In the genomic region with DNA sequence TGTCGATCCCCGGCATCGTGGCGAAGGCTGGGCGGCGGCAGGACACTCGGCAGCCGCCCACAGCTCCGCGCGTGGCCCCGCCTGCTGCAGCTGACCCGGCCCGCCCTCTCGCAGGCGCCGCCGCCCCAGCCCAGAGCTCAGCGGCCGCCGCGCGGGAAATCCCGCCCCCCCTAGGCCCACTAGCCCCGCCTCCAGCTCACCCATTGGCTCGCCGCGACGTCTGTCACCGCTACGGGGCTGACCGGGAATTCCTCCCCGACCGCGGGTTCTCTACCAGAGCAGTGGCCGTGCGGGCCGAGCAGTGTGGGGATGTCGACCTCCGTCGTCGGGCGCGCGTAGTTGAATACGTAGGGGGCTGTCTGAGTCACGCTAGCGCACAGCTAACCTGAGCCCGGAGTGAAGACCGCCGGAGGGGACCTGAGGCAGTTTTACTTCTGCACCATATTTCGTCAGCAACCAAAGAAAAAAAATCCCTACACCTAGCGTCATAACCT, we compare ENCODE assay signal across 7 mouse cellular contexts. TPM values are rescaled to one million over a fixed set of nuclear protein-coding genes. Genes with fewer than 3 reads are reported as not detected.
A peak's percentile ranks its signal among the peaks of the same experiment; 100 is the strongest.
DNase-seq lines count a peak whose midpoint lies in the region; ATAC-seq lines count a peak whose summit lies in the region.

No protein-coding gene starts in this region.

- no peaks in the 10 kb centered on the region for H3K27me3 ChIP-seq in embryonic facial prominence, embryonic 11.5 days (ENCODE audit: control insufficient read depth, insufficient read depth, low read length)
- no peaks in the 10 kb centered on the region for H3K27me3 ChIP-seq in limb, embryonic 11.5 days (ENCODE audit: control insufficient read depth, insufficient read depth, low read length)
- H3K27me3 ChIP-seq in midbrain, embryonic 14.5 days (ENCODE audit: control insufficient read depth, insufficient read depth, low read length), result no peaks in the 10 kb centered on the region

- peak overlapping the region; percentile 92 for H3K9ac ChIP-seq in embryonic facial prominence, embryonic 11.5 days (replicated peaks; ENCODE audit: low read length)
- peak overlapping the region; percentile 86 for H3K9ac ChIP-seq in limb, embryonic 11.5 days (ENCODE audit: low read length)
- H3K9ac ChIP-seq in midbrain, embryonic 14.5 days (replicated peaks; ENCODE audit: low read length), result peak overlapping the region; percentile 95

- peak; percentile 99 for ATAC-seq in embryonic facial prominence, embryonic 11.5 days (replicated peaks; ENCODE audit: insufficient number of reproducible peaks, low FRiP score, low TSS enrichment, low read depth)
- peak; percentile 92 for ATAC-seq in granulocyte monocyte progenitor cell, adult 5-6 weeks (replicated peaks; ENCODE audit: poor library complexity, severe bottlenecking)
- ATAC-seq in limb, embryonic 11.5 days (ENCODE audit: insufficient number of reproducible peaks, low FRiP score, low TSS enrichment, low read depth), result peak; percentile 99
- peak; percentile 98 for ATAC-seq in midbrain, embryonic 14.5 days (ENCODE audit: low FRiP score, low TSS enrichment)

- H3K4me2 ChIP-seq in embryonic facial prominence, embryonic 11.5 days (ENCODE audit: low read depth, low read length), result peak overlapping the region; percentile 57
- peak overlapping the region; percentile 64 for H3K4me2 ChIP-seq in limb, embryonic 11.5 days (ENCODE audit: low read depth, severe bottlenecking)
- peak overlapping the region; percentile 74 for H3K4me2 ChIP-seq in midbrain, embryonic 14.5 days (ENCODE audit: low read length)

- no peaks in the 10 kb centered on the region for H3K4me1 ChIP-seq in embryonic facial prominence, embryonic 11.5 days (ENCODE audit: control insufficient read depth, insufficient read depth, low read length)
- H3K4me1 ChIP-seq in limb, embryonic 11.5 days (ENCODE audit: control insufficient read depth, insufficient read depth, low read length), result no peaks in the 10 kb centered on the region
- H3K4me1 ChIP-seq in midbrain, embryonic 14.5 days (ENCODE audit: control insufficient read depth, insufficient read depth, low read length), result peaks cover 9% of the 10 kb centered on the region

- no peaks in the 10 kb centered on the region for H3K9me3 ChIP-seq in embryonic facial prominence, embryonic 11.5 days (replicated peaks; ENCODE audit: control insufficient read depth, low read length)
- H3K9me3 ChIP-seq in limb, embryonic 11.5 days (ENCODE audit: control insufficient read depth, low read length), result no peaks in the 10 kb centered on the region
- H3K9me3 ChIP-seq in midbrain, embryonic 14.5 days (ENCODE audit: control insufficient read depth, low read length), result no peaks in the 10 kb centered on the region

- H3K4me3 ChIP-seq in embryonic facial prominence, embryonic 11.5 days (ENCODE audit: low read depth, low read length), result peak overlapping the region; percentile 93
- H3K4me3 ChIP-seq in limb, embryonic 11.5 days (ENCODE audit: low read depth, low read length), result peak overlapping the region; percentile 82
- peak overlapping the region; percentile 95 for H3K4me3 ChIP-seq in midbrain, embryonic 14.5 days (replicated peaks; ENCODE audit: low read depth, low read length)

- DNase-seq in adrenal gland, postnatal 14 days, result peak; percentile 99
- DNase-seq in embryonic facial prominence, embryonic 11.5 days (ENCODE audit: low spot score), result peak; percentile 97
- peak; percentile 92 for DNase-seq in kidney, adult 11 months
- DNase-seq in limb, embryonic 11.5 days (ENCODE audit: low spot score), result peak; percentile 99
- DNase-seq in midbrain, embryonic 14.5 days, result peak; percentile 98
- DNase-seq in spleen, adult 18-20 months, result peak; percentile 94 to 97

- under 1% methylated on average over 40 of the region's 53 CpGs for WGBS in embryonic facial prominence, embryonic 11.5 days
- under 1% methylated on average over 53 of the region's 53 CpGs for WGBS in limb, embryonic 11.5 days
- WGBS in midbrain, embryonic 14.5 days, result under 1% methylated on average over 51 of the region's 53 CpGs

- H3K27ac ChIP-seq in embryonic facial prominence, embryonic 11.5 days (replicated peaks; ENCODE audit: low read depth, low read length), result peak overlapping the region; percentile 79
- H3K27ac ChIP-seq in limb, embryonic 11.5 days (replicated peaks; ENCODE audit: low read depth, low read length), result peak overlapping the region; percentile 74
- H3K27ac ChIP-seq in midbrain, embryonic 14.5 days (replicated peaks; ENCODE audit: low read depth, low read length), result peak overlapping the region; percentile 93

- H3K36me3 ChIP-seq in embryonic facial prominence, embryonic 11.5 days (replicated peaks; ENCODE audit: control insufficient read depth, insufficient read depth, low read depth, low read length), result no peaks in the 10 kb centered on the region
- no peaks in the 10 kb centered on the region for H3K36me3 ChIP-seq in limb, embryonic 11.5 days (ENCODE audit: control insufficient read depth, insufficient read depth, low read length)
- no peaks in the 10 kb centered on the region for H3K36me3 ChIP-seq in midbrain, embryonic 14.5 days (ENCODE audit: control insufficient read depth, insufficient read depth, low read length)

RNA-seq across cellular contexts. Expression of a gene that starts 0.5 kb away (rescaled TPM):
- total RNA-seq in adrenal gland, postnatal 14 days (2021), result 29.7 and 31.5 TPM in 2 replicates
- 42.5 and 45.9 TPM in 2 replicates for polyA plus RNA-seq in embryonic facial prominence, embryonic 11.5 days (2014; fragmentation: Nextera tagmentation; extraction: Ambion mirVana)
- 26.0 and 30.7 TPM in 2 replicates for total RNA-seq in granulocyte monocyte progenitor cell, adult 5-6 weeks (2014; fragmentation: Nextera tagmentation)
- total RNA-seq in granulocyte monocyte progenitor cell, adult 5-6 weeks (2017), result 24.1 and 37.1 TPM in 2 replicates
- polyA plus RNA-seq in limb, embryonic 11.5 days (2014; fragmentation: Nextera tagmentation; extraction: Ambion mirVana), result 34.2 and 36.8 TPM in 2 replicates
- polyA plus RNA-seq in midbrain, embryonic 14.5 days (2014; fragmentation: Nextera tagmentation; extraction: Ambion mirVana), result 87.3 and 88.5 TPM in 2 replicates

RNA-seq across cellular contexts. Expression of a gene that starts 23.7 kb away (rescaled TPM):
- total RNA-seq in adrenal gland, postnatal 14 days (2021), result not detected in 2 replicates
- 1.4 and 3.4 TPM in 2 replicates for polyA plus RNA-seq in embryonic facial prominence, embryonic 11.5 days (2014; fragmentation: Nextera tagmentation; extraction: Ambion mirVana)
- total RNA-seq in granulocyte monocyte progenitor cell, adult 5-6 weeks (2014; fragmentation: Nextera tagmentation), result 2.3 TPM in 1 of 2 replicates, not detected in the other
- 1.9 and 2.4 TPM in 2 replicates for total RNA-seq in granulocyte monocyte progenitor cell, adult 5-6 weeks (2017)
- 0.25 and 0.52 TPM in 2 replicates for polyA plus RNA-seq in limb, embryonic 11.5 days (2014; fragmentation: Nextera tagmentation; extraction: Ambion mirVana)
- not detected in 2 replicates for polyA plus RNA-seq in midbrain, embryonic 14.5 days (2014; fragmentation: Nextera tagmentation; extraction: Ambion mirVana)

Comparison
In these comparisons a context has a peak if more than half of its experiments do, and no peak if none do; other contexts are left out.
1. Peak in every context shown above with its lines: DNase-seq, ATAC-seq, H3K4me3 ChIP-seq and H3K27ac ChIP-seq.